Mouse (Mus musculus) cerebellum, postnatal 36 days (tissue): ENCODE data around the gene Eef1akmt1.
A peak's percentile ranks its signal among the peaks of the same experiment; 100 is the strongest.

Experiments used
- DNase-seq, 2 experiments: peaks; one replicate each; pipeline ENCODE4 v3.0.0; 2021 to 2022; ENCODE audit warnings: mixed read lengths in 2 of 2

Eef1akmt1 gene

DNA sequence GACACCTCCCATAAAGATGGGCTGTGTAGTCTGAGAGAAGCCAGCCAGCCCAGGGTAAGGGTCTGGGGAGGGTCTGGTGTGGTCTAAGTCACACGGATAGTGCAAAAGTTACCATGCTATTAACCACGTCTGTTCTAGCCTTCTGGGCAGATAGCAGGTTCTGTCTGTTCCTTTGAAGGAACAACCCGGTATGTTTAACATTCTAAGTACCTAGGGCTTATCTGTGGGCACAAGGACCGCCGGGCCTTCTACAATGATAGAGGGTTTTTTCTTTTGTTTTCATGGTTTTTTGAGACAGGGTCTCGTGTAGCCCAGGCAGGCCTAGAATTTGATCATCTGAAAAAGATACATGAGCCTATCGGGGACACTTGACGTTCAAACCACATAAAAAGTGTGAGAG, 25.3 kb downstream of the Eef1akmt1 start:
- no peak for DNase-seq

DNA sequence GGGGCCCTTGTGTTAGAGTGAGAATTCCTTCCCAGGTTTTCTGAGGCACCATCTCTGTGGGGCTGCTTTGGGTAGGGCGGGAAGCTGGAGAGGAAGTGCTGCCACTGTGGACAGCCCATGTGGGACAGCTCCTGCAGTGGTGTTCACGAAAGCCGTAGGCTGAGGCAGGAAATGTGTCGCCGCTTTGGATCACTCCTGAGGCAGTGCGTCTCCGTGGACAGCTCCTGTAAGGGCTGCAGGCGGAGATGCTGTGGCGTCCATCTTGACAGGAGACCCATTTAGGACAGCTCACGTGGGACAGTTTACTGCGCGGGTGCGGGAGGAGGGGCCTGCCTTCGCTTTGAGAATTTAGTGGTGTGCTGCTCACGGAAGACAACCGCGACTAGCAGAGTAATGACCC, 25.9 kb downstream of the Eef1akmt1 start:
- DNase-seq = no peak

DNA sequence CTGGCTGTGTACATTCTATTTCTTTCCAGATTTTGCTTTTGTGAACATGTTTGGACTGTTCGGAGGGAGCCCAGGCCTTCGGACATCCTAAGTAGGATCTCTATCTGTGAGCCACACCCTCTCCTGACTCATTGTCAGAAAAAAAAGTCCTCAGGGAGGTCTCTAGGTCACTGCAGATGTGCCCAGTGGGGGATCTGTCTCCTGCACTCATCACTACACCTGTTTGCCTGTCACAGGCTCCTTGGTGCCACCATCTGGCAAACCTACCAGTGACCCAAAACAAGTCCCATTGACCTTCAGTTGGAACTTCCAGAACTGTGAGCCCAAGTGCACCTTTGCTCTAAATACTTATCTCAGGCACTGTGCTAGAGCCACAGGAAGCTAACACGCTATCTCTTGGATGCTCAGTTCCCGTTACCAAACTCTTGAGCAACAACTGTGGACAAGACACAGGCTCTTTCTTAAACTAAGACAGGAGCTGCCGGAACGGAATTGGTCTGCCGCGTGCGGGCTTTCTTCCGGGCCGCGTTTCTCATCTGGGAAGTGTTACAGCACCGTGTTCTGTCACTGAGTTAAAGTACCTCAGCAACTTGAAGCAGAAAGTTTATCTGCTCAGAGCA, 27.9 kb downstream of the Eef1akmt1 start:
- no peak for DNase-seq

DNA sequence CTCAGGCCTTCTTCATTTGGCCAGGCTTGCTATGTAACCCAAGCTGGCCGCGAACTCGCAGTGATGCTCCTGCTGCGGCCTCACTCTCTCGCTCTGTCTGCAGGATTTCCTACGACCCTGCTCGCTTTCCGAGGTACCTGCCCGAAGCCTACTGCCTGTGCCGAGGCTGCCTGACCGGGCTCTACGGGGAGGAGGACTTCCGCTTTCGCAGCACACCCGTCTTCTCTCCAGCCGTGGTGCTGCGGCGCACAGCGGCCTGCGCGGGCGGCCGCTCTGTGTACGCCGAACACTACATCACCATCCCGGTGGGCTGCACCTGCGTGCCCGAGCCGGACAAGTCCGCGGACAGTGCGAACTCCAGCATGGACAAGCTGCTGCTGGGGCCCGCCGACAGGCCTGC, 29.2 kb downstream of the Eef1akmt1 start:
- no peak for DNase-seq

DNA sequence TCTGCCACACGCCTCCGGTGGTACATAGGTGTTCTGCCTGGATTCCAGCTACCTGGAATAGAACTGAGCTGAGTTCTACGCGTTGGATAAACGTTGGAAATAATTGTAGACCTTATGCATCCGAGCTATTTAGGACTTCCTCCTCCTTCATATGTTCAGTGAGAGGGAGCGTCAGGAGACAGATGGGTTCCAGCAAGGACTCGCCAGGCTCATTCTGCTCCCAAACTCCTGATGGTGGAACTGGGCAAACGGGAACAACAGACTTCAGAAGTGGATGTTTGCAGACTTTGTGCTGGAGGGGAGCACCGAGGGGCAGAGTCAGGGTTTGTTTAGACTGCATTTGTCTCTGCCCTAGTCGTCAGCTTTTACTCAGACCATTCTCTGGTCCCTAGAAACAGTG, 30.7 kb downstream of the Eef1akmt1 start:
- peak in 1 of 2 experiments; percentile 31 for DNase-seq

DNA sequence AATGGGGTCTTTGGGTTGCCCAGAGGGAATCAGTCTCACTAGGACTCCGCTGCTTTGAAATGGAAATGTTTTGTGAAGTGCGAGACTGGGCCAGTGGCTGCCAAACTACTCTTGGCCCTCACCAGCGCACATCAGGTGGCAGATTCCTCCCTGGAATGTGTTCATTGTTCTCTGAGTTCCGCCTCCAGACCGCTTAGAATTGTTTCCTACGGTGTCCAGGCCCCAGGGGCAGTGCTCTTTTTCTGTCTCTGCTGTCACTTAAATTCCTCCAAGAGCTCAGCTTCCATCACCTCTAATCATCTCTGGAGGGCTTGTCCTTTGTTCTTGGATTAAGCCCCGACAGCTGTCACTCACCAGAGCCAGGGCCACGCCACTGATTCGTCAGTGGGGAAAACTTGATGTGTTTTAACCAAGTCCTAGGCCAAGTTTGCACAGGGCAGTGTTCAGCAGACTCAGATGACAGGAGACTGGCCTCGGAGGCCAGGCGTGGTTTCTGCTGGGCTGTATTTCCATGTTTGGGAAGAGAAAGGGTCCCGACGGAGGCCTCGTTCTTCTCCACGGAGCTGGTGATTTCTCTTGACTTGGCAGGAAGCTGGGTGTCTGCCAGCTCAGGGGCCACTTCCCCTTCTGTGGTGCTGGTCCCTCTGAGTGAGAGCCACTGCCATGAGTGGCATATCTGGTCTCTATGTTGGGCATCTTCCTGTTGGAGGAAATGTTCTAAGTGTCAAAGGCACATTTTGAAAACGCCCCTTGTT, 34.0 kb downstream of the Eef1akmt1 start:
- no peak for DNase-seq

DNA sequence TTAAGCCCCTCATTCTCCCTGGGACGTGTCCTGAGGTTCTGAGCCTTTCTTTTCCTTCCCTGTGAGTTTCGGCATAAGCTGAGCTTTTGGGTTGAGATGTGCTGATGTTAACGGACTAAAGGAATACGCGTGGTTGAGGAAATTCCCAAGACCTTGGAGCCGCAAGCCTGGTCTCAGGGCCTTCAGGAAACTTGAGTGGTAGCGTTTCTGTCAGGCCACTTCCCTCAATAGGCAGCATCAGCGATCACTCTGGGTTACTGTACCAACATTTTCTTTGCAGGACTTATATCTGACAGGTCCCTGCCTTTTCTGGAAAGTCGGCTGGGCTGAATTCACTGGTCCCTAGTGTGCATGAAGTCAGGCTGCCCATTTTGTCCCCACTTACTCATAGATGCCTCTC, 34.6 kb downstream of the Eef1akmt1 start:
- no peak for DNase-seq

DNA sequence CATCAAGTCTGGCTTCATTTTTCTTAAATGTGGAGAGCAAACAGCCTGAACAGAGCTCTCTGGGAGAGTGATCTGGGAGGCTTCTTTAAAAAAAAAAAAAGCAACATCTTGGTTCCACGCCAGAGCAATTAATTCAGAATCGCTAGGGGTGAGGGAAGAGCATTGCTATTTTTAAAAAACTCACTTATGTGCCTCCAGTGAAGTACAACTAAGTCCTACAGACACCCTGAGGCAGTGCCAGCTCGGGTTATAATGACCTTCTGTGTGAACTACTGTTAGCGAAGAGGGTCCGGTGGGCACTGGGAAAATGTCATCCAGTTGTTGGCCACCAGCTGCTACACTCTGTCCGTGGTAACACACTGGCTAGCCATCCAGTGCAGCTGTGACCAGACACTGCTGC, 35.8 kb downstream of the Eef1akmt1 start:
- no peak for DNase-seq

DNA sequence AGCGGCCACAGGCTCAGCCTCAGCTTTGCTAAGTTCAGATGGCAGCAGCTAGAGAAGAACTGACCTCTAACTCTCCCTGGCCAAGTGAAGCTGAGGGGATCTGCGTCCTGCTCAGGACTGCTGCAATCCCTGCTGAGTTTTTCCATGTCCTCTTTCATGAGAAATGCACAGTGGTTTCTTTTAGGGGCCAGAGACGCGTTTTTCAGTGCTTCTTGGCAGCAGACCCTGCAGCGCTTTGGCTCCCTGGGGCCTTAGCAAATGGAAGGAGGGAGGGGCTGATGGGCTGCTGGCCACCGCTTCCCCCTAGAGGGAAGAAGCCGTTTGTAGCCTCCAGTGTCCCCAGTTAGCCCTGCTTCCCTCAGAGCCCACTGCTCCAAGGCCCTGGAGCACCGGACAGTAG, 36.5 kb downstream of the Eef1akmt1 start:
- peak; percentile 42 to 43 for DNase-seq

DNA sequence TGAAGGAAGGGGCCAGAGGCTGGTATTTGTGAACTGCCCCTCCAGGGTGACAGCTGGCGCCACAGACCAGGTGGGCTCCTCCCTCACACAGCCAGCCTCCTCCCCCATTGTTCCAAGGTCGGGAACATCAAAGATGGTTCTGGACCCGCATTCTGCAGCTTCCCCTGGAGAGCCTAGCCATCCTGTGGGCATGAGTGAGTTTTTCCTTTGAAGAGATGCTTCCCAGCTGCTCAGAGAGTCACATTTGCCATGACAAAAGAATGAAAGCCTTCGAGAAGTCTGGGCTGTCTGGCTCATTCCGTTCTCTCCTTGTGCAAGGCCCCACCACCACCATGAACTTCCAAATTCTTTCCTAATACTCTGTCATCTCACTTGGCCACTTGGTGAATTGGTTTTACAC, 37.1 kb downstream of the Eef1akmt1 start:
- no peak for DNase-seq

DNA sequence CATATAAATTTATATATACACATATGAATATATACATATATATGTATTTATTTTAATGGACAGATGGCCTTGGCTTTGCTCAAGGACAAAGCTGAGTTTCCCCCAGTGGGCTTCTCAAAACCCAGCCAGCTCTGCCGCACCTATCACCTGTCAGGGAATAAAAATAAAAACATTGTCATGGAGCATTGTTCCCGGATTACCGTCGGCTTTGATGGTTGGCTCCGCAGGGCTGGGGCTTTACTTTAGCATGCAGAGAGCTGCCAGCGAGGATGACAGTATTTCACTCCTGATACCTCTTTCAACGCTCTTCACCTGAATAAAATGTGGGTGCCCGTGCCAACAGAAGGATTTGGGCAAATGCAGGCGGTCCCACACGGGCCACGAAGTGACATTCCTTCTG, 37.6 kb downstream of the Eef1akmt1 start:
- no peak for DNase-seq

DNA sequence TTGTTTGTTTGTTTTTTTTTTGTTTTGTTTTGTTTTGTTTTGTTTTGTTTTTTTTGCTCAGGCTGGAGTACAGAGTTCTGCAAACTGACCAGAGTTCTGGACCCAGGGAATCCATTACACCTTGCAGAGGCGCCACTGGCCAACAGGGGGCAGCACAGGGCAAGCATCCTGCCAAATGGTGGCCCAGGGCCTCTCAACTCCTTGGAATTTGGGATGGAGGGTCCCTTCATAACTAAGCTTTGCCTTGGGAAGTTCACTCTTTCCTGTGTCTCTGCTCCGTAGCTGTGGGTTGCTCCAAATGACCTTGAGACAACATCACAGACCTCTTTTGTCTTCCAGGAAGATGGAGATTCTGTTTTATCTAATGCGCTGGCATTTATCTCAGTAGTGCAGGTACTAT, 38.2 kb downstream of the Eef1akmt1 start:
- peak; percentile 66 to 67 for DNase-seq

DNA sequence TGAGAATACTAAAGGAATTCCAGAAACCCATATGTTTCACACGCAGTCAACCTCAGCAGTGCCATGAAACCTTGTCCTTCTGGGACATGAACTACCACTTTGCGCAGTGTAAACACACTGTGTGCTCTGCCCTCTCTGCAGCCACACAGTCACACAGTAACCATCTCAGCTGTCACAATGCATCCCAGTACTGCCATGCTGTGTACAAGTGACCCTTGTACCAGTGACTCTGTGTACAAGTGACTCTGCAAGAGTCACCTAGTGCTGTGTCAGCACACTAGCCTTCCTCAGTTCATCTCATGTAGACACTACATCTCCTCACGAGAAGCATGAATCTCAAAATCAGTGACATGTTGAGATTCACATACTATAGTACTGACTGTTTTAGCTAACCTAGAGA, 38.8 kb downstream of the Eef1akmt1 start:
- DNase-seq = no peak

DNA sequence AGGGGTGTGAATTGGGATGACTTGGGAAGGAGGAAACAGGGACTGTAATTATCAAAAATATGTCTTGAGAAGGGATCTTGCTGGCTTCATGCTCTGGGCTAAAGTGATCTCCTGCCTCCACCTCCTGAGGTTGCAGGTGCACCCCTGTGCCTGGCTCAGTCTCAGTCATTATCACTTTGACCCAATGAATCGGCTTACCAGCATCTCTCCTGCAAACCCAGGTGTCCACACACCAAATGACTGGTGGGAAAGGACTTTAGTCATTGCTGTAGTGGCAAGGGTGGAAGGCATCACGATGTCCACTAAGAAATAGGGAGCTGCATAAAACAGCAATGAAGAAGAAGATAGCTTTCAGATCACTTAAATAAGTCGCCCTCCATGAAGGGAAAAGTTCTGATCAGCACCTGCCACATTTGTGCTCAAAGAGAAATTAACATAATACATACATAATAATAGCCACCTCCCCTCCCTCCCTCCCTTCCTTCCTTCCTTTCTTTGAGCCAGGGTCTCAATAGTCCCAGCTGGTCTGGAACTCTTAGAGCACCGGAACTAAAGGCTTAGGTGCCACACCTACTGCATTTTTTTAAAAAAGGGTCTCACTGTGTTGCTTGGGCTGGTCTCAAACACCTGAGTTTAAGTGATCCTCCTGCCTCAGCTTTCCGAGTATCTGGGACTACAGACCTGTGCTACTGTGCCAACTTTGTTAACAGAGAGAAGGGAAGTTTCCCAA, 41.5 kb downstream of the Eef1akmt1 start:
- no peak for DNase-seq

DNA sequence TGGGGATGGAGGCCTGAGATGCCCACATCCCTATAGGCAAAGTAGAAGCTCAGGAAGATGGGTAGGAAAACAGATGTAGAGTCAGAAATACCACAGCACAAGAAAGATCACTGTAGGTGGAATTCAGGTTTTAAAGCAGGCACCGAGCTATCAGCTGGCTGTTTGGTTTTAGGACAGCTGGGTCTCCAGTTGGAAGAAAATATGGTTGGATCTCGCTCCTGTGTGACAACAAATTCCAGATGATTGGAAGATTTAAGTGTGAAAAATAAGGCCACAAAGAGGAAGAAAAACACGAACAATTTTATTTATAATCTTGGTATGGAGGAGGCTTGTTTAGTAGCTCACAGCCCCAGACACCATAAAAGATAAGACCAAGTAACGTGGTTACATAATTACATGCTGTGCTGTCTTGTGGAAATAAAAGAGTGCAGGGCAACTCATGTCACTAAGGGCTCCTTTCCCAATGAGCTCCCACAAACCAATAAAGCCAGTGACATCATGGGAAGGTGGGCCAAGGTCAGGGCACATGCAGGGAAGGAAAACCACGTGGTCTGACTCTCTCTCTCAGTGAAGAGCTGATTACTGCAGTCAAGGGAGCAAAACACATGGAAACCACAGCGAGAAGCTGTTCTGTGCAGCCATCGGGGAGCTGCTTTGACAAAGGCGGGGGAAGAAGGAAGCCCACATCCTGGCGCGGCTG, 42.2 kb downstream of the Eef1akmt1 start:
- no peak for DNase-seq

DNA sequence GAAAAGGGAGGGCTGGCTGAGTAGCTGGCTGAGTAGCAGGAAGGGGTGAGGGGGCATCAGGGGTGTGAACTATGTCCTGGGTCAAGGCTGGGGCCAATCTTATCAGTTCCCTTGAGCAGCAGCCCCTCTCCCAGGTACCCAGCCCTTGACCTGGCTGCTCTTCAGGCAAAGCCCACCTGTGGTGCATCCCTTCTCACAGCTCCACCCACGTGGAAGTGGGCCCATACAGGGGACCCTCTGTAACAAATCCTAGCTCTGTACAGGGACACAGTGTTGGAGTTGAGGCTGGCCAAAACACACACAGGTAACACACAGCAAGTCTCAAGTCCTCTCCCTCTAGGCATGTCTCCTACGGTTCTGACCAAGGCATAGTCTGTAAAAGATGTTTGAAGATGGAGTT, 43.8 kb downstream of the Eef1akmt1 start:
- no peak for DNase-seq

DNA sequence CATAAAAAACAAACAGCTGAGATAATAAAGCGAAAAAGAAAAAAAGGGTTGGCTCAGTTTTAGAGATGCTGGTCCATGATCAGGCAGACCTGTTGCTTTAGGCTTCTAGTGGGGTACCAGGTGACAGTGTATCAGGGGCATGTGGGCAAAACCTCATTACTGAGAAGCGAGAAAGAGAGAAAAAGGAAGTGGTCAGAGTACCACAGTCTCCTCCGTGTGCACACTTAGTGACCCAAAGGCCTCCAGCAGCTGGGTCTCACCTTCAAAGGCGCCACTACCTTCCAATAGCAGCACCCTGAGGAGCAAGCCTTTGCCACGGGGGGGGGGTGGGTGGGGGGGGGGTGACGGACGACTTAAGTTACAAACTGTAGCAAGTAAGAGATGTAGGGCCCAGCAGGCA, 44.3 kb downstream of the Eef1akmt1 start:
- no peak for DNase-seq

DNA sequence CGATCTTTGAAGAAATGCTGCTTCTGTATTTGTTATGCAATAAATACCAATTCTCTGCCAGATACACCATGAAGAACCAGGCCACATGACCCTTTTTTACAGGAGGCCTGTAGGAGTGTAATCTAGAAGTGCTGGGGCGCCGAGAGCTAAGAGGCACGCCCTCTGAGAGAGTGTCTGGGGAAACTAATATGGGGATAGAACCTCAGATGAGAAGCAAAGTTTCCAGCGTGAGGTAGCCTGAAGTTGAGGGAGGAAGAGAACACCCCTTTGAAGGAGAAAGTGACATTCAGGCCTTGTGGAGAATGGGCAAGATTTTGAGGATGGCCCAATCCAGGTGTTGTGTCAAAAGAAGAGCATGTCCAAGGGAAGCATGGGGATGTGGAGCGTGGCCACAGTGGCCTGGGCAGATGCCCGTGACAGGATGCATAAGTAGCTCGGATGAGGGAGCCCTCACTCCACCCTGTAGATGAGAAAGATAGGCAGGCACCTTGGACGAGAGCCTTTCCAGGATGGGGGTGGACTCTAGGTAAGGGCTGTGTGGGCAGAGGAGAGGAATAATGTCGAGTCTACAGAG, 45.3 kb downstream of the Eef1akmt1 start:
- no peak for DNase-seq

DNA sequence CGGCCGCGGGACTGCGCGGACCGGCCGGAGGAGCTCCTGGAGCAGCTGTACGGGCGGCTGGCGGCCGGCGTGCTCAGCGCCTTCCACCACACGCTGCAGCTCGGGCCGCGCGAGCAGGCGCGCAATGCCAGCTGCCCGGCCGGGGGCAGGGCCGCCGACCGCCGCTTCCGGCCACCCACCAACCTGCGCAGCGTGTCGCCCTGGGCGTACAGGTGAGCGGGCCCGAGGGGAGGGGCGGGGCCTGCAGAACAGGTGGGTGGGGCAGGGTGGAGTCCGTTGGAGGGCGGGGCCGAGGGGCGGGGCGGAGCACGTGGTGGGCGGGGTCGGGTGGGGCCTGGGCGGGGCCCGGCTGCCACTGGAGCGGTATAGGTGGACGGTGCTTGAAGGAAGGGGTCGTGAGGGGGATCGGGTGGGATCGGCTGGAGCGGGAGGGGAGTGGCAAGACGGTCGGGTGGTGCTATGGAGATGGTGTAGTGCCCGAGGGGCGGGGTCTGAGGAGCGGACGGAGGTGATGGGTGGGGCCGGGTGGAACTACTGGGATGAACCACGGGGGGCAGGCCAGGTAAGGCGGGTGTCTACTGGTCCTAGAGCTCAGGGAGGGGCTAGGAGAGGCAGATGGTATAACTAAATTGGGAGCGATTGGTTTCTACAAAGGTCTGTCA, 45.9 kb downstream of the Eef1akmt1 start:
- DNase-seq = peak; percentile 80 to 87

DNA sequence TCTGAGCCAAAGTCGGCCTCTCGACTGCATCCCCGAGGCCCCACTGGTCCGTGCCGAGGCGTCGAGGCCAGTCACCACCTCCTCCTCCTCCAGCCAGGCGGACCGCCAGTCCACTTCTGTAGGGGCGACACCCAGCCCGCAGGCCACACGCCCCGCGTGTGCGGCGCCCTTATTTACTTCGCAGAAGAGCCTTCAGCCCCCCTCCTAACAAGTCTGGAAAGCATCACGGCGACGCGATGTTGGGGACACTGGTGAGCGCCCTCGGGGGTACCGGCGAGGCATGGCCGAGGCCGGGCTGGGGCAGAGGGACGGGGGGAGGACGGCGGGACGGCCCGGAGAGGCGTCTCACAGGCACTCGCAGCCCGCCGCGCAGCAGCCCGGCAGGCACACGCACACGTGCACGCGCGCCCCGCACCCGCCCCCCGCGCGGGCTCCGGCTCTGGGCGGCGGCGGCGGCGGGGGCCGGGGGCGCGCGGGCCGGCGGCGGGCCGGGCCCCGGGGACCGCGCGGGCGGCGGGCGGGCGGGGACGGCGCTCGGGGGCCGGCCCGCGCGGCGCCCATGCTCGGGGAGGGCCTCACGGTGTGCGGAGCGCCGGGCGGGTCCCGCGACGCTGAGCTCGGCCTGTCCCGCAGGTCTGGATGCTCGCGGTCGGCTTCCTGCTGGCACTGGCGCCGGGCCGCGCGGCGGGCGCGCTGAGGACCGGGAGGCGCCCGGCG, 46.6 kb downstream of the Eef1akmt1 start, which contains the start of gene Il17d:
TSS of gene Il17d (plus strand) at position 107 of the 717 bp plus-strand sequence.
- DNase-seq = peak; percentile 54 to 66

DNA sequence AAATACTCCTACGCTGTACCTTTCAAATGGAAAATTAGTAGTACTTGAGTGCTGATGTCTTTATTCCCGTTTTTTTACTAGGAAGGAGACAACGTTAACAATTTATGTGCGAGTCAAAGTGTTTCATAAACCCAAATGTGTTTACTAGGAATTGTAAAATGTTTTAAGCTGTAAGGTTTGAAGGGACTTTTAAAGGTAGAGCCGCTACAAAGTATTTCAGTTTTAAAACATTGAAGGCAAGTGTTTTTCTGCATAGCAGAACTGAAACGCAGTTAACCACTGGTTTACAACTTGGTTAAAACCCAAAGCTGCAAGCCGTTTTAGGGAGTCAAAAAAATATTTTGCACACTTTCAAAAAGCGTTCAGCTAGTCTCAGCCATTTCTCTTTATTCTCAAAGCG, 47.6 kb downstream of the Eef1akmt1 start:
- DNase-seq = no peak

DNA sequence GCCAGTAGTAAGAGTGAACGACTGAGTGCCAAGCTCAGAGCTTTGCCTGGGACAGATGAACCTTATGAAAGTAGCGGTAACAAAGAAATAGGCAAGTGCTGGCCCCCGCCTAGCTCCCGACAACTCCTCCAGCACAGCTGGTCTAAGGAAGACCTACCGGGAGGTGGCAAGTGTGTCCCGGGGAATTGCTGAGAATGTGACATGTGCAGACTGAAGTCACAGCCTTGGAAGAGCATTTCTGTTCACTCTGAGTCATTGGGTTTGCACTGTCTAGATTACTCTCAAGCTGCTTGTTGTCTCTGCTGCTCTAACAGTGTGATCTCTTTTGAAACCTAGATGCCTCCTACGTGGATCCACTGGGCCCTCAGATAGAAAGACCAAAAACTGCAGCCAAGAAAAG, 54.4 kb downstream of the Eef1akmt1 start:
- no peak for DNase-seq
